Mouse (Mus musculus) cerebellum, adult 2 months (tissue): ENCODE results near the gene Krtap19-3. TPM values are rescaled to one million over a fixed set of nuclear protein-coding genes. Genes with fewer than 3 reads are reported as not detected.

ENCODE experiments used
- DNase-seq, 2 experiments: peaks; one replicate each; pipeline ENCODE4 v3.0.0; 2021
- H3K27ac ChIP-seq: fragments of 200-500 bp; 2 replicates; pipeline ENCODE4 v1.5.1; 2012; ENCODE audit warnings: low read length, control low read depth, inconsistent platforms; ENCODE audit not compliant: insufficient read depth
- H3K27me3 ChIP-seq: fragments of 200-500 bp; 2 replicates; pipeline ENCODE4 v1.6.1; 2012; ENCODE audit warnings: inconsistent platforms, mild to moderate bottlenecking, low read length, moderate library complexity; ENCODE audit not compliant: control insufficient read depth, insufficient read depth
- H3K4me1 ChIP-seq: fragments of 200-500 bp; 2 replicates; pipeline ENCODE4 v1.6.1; 2011; ENCODE audit warnings: low read length; ENCODE audit not compliant: control insufficient read depth, insufficient read depth
- H3K4me3 ChIP-seq: fragments of 200-500 bp; replicated peaks from 2 replicates; pipeline ENCODE3; 2011; ENCODE audit warnings: mild to moderate bottlenecking, low read depth, low read length, control low read depth; ENCODE audit not compliant: insufficient read depth
- CTCF ChIP-seq: fragments of 200-500 bp; IDR thresholded peaks from 2 replicates; pipeline ENCODE4 v1.5.1; 2011; ENCODE audit warnings: low read depth, mild to moderate bottlenecking, control low read depth, low read length, moderate library complexity, borderline replicate concordance; ENCODE audit not compliant: insufficient read depth
- POLR2A ChIP-seq: fragments of 200-500 bp; IDR thresholded peaks from 2 replicates; pipeline ENCODE4 v1.6.1; 2011; ENCODE audit warnings: low read length, control low read depth, borderline replicate concordance; ENCODE audit not compliant: insufficient read depth
- WGBS: fragments of 180-500 bp; shearing (Covaris S2); methylation state at CpG from one replicate; pipeline ENCODE4 v1.1.7; 2018; 5-methylcytosine and 5-hydroxymethylcytosine counted together
- polyA plus RNA-seq: library from polyadenylated mRNA; depleted of rRNA; stranded (reverse); fragments of >200 nt; gene quantifications from 2 replicates; pipeline ENCODE4 v1.2.3, GENCODE M21; 2012; rRNA removed

Krtap19-3 gene
- polyA plus RNA-seq, 1 experiment, result not detected

DNA sequence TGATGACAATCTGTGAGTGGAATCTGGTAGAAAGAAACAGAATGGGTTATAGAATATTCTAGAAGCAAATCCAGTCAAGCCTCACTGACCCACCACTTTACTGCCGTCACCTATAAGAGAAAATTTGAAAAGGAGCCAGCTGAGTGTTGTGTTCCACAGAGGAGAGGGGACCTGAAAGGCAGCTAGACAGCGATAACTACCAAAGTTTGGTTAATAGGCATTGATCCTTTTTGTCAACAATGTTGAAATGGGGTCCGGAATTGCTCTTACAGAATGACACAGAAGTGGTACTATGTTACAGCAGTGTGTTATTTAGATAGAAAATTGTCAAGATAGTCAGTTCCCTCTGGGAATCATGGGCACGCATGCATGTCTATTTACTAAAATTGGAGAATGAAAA is 29.3 kb downstream of the Krtap19-3 start:
- DNase-seq, result no peak
- no peaks in the 10 kb centered on the region for H3K27me3 ChIP-seq
- WGBS, result 89% methylated on average over 4 of the region's 4 CpGs

DNA sequence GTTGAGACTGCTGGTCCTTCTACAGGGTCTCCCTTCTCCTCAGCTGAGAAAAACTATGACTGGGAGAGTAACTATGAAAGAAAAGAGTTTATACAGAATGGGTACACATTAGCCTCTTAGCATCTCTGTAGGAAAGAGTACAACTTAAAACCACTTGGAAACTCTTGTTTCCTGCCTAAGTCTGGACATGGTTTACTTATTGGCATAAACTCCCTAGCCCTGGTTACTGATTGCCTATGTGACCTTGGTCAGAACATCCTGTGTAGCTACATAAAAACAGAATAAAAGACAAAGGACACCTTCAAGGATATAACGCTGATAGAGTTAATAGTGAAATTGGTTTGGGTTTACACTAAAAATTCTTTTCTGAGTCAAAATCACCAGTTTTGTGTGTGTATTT is 30.5 kb downstream of the Krtap19-3 start:
- no peak for DNase-seq
- no peak overlapping the region for H3K27ac ChIP-seq
- 95% methylated on average over 1 of the region's 1 CpGs for WGBS
- H3K4me3 ChIP-seq, result no peak overlapping the region
- TF ChIP-seq CTCF (no peak), POLR2A (no peak)
- no peaks in the 10 kb centered on the region for H3K4me1 ChIP-seq
- no peaks in the 10 kb centered on the region for H3K27me3 ChIP-seq

More for the DNA sequence above, 29.3 kb downstream of the Krtap19-3 start:
- Histone ChIP-seq H3K27ac (no peak overlapping the region), H3K4me3 (no peak overlapping the region), H3K4me1 (no peaks in the 10 kb centered on the region)
- no peak for TF ChIP-seq POLR2A
- TF ChIP-seq CTCF, result no peak

Other genes starting within 250 kb of the Krtap19-3 start
- not detected in 2 replicates for gene Krtap26-1, start 230.2 kb downstream of the Krtap19-3 start, polyA plus RNA-seq
- not detected in 2 replicates for gene Krtap27-1, start 206.4 kb downstream of the Krtap19-3 start, polyA plus RNA-seq
- gene 2310061N02Rik, start 170.1 kb downstream of the Krtap19-3 start, polyA plus RNA-seq, result not detected in 2 replicates
- not detected in 2 replicates for gene Krtap13-1, start 149.2 kb downstream of the Krtap19-3 start, polyA plus RNA-seq
- not detected in 2 replicates for gene Krtap13, start 126.4 kb downstream of the Krtap19-3 start, polyA plus RNA-seq
- gene 2310034C09Rik, start 119.2 kb downstream of the Krtap19-3 start, polyA plus RNA-seq, result not detected in 2 replicates
- not detected in 2 replicates for gene 2310057N15Rik, start 103.8 kb downstream of the Krtap19-3 start, polyA plus RNA-seq
- gene Gm5965, start 100.1 kb downstream of the Krtap19-3 start, polyA plus RNA-seq, result not detected in 2 replicates
- not detected in 2 replicates for gene Gm20741, start 65.8 kb downstream of the Krtap19-3 start, polyA plus RNA-seq
- not detected in 2 replicates for gene Krtap15, start 57.8 kb downstream of the Krtap19-3 start, polyA plus RNA-seq
- not detected in 2 replicates for gene Krtap14, start 51.9 kb downstream of the Krtap19-3 start, polyA plus RNA-seq
- not detected in 2 replicates for gene Krtap19-1, start 8.6 kb downstream of the Krtap19-3 start, polyA plus RNA-seq
- not detected in 2 replicates for gene Krtap19-2, start 3.8 kb downstream of the Krtap19-3 start, polyA plus RNA-seq
- not detected in 2 replicates for gene Krtap19-4, start 7.1 kb upstream of the Krtap19-3 start, polyA plus RNA-seq
- gene Krtap19-5, start 18.4 kb upstream of the Krtap19-3 start, polyA plus RNA-seq, result not detected in 2 replicates
- not detected in 2 replicates for gene Krtap19-9b, start 54.2 kb upstream of the Krtap19-3 start, polyA plus RNA-seq
- not detected in 2 replicates for gene Krtap16-3, start 84.8 kb upstream of the Krtap19-3 start, polyA plus RNA-seq
- not detected in 2 replicates for gene Krtap22-2, start 132.7 kb upstream of the Krtap19-3 start, polyA plus RNA-seq
- not detected in 2 replicates for gene Gm10229, start 137.2 kb upstream of the Krtap19-3 start, polyA plus RNA-seq
- not detected in 2 replicates for gene Krtap6-1, start 153.7 kb upstream of the Krtap19-3 start, polyA plus RNA-seq
- not detected in 2 replicates for gene Gm10228, start 163.4 kb upstream of the Krtap19-3 start, polyA plus RNA-seq
- not detected in 2 replicates for gene Krtap6-5, start 169.8 kb upstream of the Krtap19-3 start, polyA plus RNA-seq
- not detected in 2 replicates for gene 1110025L11Rik, start 186.0 kb upstream of the Krtap19-3 start, polyA plus RNA-seq
- gene Krtap6-3, start 206.0 kb upstream of the Krtap19-3 start, polyA plus RNA-seq, result not detected in 2 replicates